Mouse (Mus musculus): Measurements from ENCODE around the gene Entpd4b. TPM values are rescaled to one million over a fixed set of nuclear protein-coding genes. Genes with fewer than 3 reads are reported as not detected.

The Entpd4b gene
- 10 to 100 TPM; 15.2 to 22.1 TPM for total RNA-seq (2023)

DNA sequence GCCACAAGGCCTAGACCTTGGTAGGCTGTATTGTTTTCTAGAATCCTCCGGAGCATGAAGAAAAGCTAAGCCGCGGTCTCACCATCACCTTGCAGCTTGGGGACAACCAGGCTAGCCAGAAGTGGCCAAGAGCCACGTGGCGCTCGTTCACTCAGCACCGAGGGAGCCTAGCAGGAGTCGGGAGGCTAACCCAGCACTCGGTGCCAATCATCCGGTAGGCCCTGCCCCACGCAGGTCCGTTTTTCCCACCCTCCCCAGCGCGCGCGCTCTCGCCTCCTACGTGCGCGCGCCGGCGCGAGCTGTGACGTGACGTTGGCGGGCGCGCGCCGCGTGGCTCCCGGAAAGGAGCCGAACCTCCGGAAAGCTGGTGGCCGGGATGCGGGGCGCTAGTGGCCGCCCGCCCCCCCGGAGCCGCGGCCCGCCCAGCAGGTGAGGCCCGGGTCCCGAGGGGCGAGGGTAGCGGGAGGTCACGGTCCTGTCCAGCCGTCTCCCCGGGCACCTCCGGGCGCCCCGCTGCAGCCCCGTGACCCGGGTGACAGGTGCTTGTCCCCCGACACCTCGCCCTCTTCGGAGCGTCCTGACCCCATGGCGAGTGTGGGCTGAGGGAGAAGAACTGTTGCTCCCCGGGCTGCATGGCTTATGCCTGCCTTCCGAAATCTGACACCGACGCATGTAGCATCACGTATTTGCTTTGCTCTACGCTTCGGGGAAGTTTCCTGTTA is at the start of gene Entpd4b:
Gene Entpd4b (plus strand): TSS at position 315 of the 722 bp plus-strand sequence.

DNA sequence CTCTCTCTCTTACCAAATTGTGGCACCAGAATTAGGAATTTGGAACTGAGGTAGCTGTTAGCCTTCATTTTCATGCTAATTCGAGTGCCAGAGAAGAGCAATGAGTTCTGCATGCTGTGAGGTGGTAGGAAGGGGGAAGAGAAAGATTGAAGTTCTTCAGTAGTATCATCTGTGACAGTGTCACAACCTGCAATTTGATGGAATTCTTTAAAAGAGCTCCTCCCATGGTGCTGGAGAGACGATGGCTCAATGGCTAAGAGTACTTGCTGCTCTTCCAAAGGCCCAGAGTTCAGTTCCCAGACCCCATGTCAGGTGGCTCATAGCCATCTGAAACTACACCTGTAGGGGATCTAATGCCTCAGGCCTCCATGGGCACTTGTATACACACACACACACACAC is 42.8 kb upstream of the Entpd4b start, which contains the start of gene Gm27179:
Gene Gm27179 (minus strand): TSS at position 101 of the 400 bp plus-strand sequence.

Other genes starting within 250 kb of the Entpd4b start
- 10 to 100 TPM; 11.5 to 14.2 TPM for gene Gm16867, start 52.1 kb upstream of the Entpd4b start, total RNA-seq (2023)
- gene Gm27179, start 42.9 kb upstream of the Entpd4b start, total RNA-seq (2023): not detected